Mouse (Mus musculus) stomach, postnatal 0 days (tissue): ENCODE results near the gene Ankrd44.

Source experiments
- CTCF ChIP-seq: IDR thresholded peaks from 2 replicates; pipeline ENCODE4 v1.5.1; 2016; ENCODE audit warnings: antibody characterized with exemption, low read depth, mild to moderate bottlenecking, moderate library complexity
- EP300 ChIP-seq: optimal IDR thresholded peaks from 2 replicates; pipeline ENCODE3; 2016; ENCODE audit warnings: antibody characterized with exemption

- TF ChIP-seq EP300 (no peak), CTCF (no peak)
These were observed 72.7 kb downstream of the Ankrd44 start for GRCm38 (mm10) chr1:54853311-54854000.
